Comparison of ENCODE assay signal across 22 mouse cellular contexts in the genomic region with DNA sequence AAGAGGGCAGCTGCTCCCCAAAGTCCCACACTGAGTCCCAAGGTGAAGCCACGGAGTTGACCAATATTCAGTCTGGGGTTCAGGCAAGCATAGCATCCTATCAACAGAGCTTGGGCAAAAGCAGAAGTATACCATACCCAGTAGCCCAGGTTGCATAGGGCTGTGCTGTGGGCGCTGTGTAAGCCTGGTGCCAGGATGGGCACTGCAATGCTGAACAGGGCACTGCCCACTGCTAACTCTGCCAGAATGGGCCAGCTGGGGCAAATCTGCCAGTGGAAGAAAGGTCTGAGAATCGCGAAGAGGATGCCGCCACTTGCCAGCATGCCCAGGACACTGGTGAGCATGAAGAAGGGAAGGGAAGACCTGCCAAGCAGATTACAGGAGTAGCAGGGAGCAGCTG. TPM values are rescaled to one million over a fixed set of nuclear protein-coding genes. Genes with fewer than 3 reads are reported as not detected.
DNase-seq lines count a peak whose midpoint lies in the region; ATAC-seq lines count a peak whose summit lies in the region.
"Had no signal": no experiment of that assay in that cellular context is flagged by ENCODE, and none has a peak within 500 bp of the region (broad histone marks: within the 10 kb centered on the region; RNA-seq: fewer than 3 reads in every experiment).

No protein-coding gene starts in this region.

- H3K36me3 ChIP-seq in heart, embryonic 10.5 days: no peaks in the 10 kb centered on the region
- no peaks in the 10 kb centered on the region for H3K36me3 ChIP-seq in liver, embryonic 11.5 days (ENCODE audit: control insufficient read depth, insufficient read depth, low read length)
- H3K36me3 ChIP-seq: forebrain, embryonic 10.5 days; G1E; intestine, embryonic 15.5 days; limb, embryonic 12.5 days had no signal

- no peaks in the 10 kb centered on the region for H3K27me3 ChIP-seq in heart, embryonic 10.5 days (ENCODE audit: insufficient read depth, poor library complexity, severe bottlenecking)
- H3K27me3 ChIP-seq in liver, embryonic 11.5 days (replicated peaks; ENCODE audit: control insufficient read depth, insufficient read depth, low read length): no peaks in the 10 kb centered on the region
- H3K27me3 ChIP-seq: intestine, embryonic 15.5 days; limb, embryonic 12.5 days had no signal

- H3K4me1 ChIP-seq in heart, embryonic 10.5 days: peaks cover 46% of the 10 kb centered on the region
- H3K4me1 ChIP-seq in liver, embryonic 11.5 days (replicated peaks; ENCODE audit: control insufficient read depth, insufficient read depth, low read length): peaks cover 34% of the 10 kb centered on the region
- H3K4me1 ChIP-seq: intestine, embryonic 15.5 days; limb, embryonic 12.5 days had no signal

- no peak overlapping the region for H3K4me3 ChIP-seq in heart, embryonic 10.5 days
- H3K4me3 ChIP-seq in liver, embryonic 11.5 days (ENCODE audit: low read depth, low read length): peak overlapping the region; percentile 25
- H3K4me3 ChIP-seq: forebrain, embryonic 10.5 days; intestine, embryonic 15.5 days; limb, embryonic 12.5 days had no signal

- H3K27ac ChIP-seq in heart, embryonic 10.5 days: peak overlapping the region; percentile 53; the same call in 1 of the 2 replicates
- peak overlapping the region; percentile 89; the same call in 1 of the 2 replicates for H3K27ac ChIP-seq in liver, embryonic 11.5 days (ENCODE audit: low read depth, low read length)
- H3K27ac ChIP-seq: intestine, embryonic 15.5 days; limb, embryonic 12.5 days had no signal

- peak overlapping the region; percentile 44 for H3K9ac ChIP-seq in liver, embryonic 11.5 days (ENCODE audit: low read depth, low read length)
- H3K9ac ChIP-seq: intestine, embryonic 15.5 days; limb, embryonic 12.5 days had no signal

- DNase-seq in heart, embryonic 10.5 days (ENCODE audit: low spot score): no peak
- DNase-seq in heart, postnatal 36 days: no peak
- peak; percentile 17 to 66 for DNase-seq in spleen, postnatal 4 days (ENCODE audit: low spot score in 2 of 2)
- DNase-seq in spleen, postnatal 14 days (ENCODE audit: low spot score in 2 of 2): no peak
- no peak for DNase-seq in liver, embryonic 11.5 days (ENCODE audit: low spot score)
- DNase-seq in urinary bladder, adult 2 months (ENCODE audit: low spot score): no peak
- DNase-seq in gastrocnemius, adult 8-10 months (ENCODE audit: low spot score in 2 of 2): no peak
- DNase-seq: embryo, embryonic 11 days; gastrocnemius, postnatal 14 days; kidney, postnatal 36 days; layer of hippocampus, postnatal 36 days; right cerebral cortex, adult 18-20 months; thymus, postnatal 25 days had no signal

- 87% methylated on average over 5 of the region's 5 CpGs for WGBS in heart, embryonic 10.5 days
- 91% methylated on average over 5 of the region's 5 CpGs for WGBS in liver, embryonic 11.5 days

- ATAC-seq in liver, embryonic 11.5 days (replicated peaks; ENCODE audit: low FRiP score): no peak
- ATAC-seq in monocyte, adult 5-6 weeks (replicated peaks; ENCODE audit: insufficient number of reproducible peaks, low FRiP score, low TSS enrichment, poor library complexity, severe bottlenecking): 0 out of 2 replicates have a peak, but pooled peaks have one; percentile 16
- ATAC-seq: intestine, embryonic 15.5 days; midbrain, embryonic 16.5 days had no signal

- intact Hi-C loops in heart, postnatal 36 days (cut with DNase I): no loop called here

- H3K4me2 ChIP-seq in liver, embryonic 11.5 days: peak overlapping the region; percentile 42
- H3K4me2 ChIP-seq: intestine, embryonic 15.5 days; limb, embryonic 12.5 days had no signal

- H3K9me3 ChIP-seq in heart, embryonic 10.5 days: no peaks in the 10 kb centered on the region
- no peaks in the 10 kb centered on the region for H3K9me3 ChIP-seq in liver, embryonic 11.5 days (ENCODE audit: control insufficient read depth, low read length)
- H3K9me3 ChIP-seq: forebrain, embryonic 10.5 days; intestine, embryonic 15.5 days; limb, embryonic 12.5 days had no signal

RNA-seq across cellular contexts. Expression of gene Ackr1, which starts 1.1 kb away (rescaled TPM):
- polyA plus RNA-seq in heart, embryonic 10.5 days (2016; fragmentation: Nextera tagmentation; extraction: Ambion mirVana): 1.8 and 1.9 TPM in 2 replicates
- under 1 TPM; 0.38 to 0.78 TPM for total RNA-seq in heart, postnatal 36 days (2021)
- 15.0 and 16.5 TPM in 2 replicates for polyA plus RNA-seq in liver, embryonic 11.5 days (2014; fragmentation: Nextera tagmentation; extraction: Ambion mirVana)
- not detected in 3 replicates for total RNA-seq in monocyte, adult 5-6 weeks (2017)
- 13.7 and 16.6 TPM in 2 replicates for polyA plus RNA-seq in urinary bladder, adult 2 months (2012; rRNA removed)
- total RNA-seq in gastrocnemius, adult 8-10 months (2022): 1 to 10 TPM; 1.3 to 2.9 (median 1.9) TPM
- total RNA-seq: G1E had no signal
- polyA plus RNA-seq: C2C12, G1E had no signal

RNA-seq across cellular contexts. Expression of gene Aim2, which starts 18.3 kb away (rescaled TPM):
- polyA plus RNA-seq in heart, embryonic 10.5 days (2016; fragmentation: Nextera tagmentation; extraction: Ambion mirVana): 1.3 and 1.5 TPM in 2 replicates
- total RNA-seq in heart, postnatal 36 days (2021): 1 to 10 TPM; 1.2 to 1.4 TPM
- polyA plus RNA-seq in liver, embryonic 11.5 days (2014; fragmentation: Nextera tagmentation; extraction: Ambion mirVana): 1.1 and 3.2 TPM in 2 replicates
- total RNA-seq in monocyte, adult 5-6 weeks (2017): 140 to 167 TPM (median 156 TPM) in 3 replicates
- 3.7 and 6.6 TPM in 2 replicates for polyA plus RNA-seq in urinary bladder, adult 2 months (2012; rRNA removed)
- total RNA-seq in gastrocnemius, adult 8-10 months (2022): under 1 TPM in 1 of 4 experiments, not detected in 3; 0.58 TPM
- polyA plus RNA-seq: G1E had no signal

RNA-seq across cellular contexts. Expression of gene Cadm3, which starts 35.1 kb away (rescaled TPM):
- polyA plus RNA-seq in heart, embryonic 10.5 days (2016; fragmentation: Nextera tagmentation; extraction: Ambion mirVana): 1.2 and 1.3 TPM in 2 replicates
- total RNA-seq in heart, postnatal 36 days (2021): 1 to 10 TPM; 1.9 to 2.5 TPM
- 1.1 and 1.5 TPM in 2 replicates for polyA plus RNA-seq in liver, embryonic 11.5 days (2014; fragmentation: Nextera tagmentation; extraction: Ambion mirVana)
- total RNA-seq in monocyte, adult 5-6 weeks (2017): 3.2 to 9.0 TPM (median 6.9 TPM) in 3 replicates
- polyA plus RNA-seq in urinary bladder, adult 2 months (2012; rRNA removed): 34.3 and 36.2 TPM in 2 replicates
- total RNA-seq in gastrocnemius, adult 8-10 months (2022): 1 to 10 TPM; 4.2 to 6.8 (median 6.2) TPM
- polyA plus RNA-seq: G1E had no signal

RNA-seq across cellular contexts. Expression of gene Mptx2, which starts 54.8 kb away (rescaled TPM):
- not detected in 2 replicates for polyA plus RNA-seq in heart, embryonic 10.5 days (2016; fragmentation: Nextera tagmentation; extraction: Ambion mirVana)
- total RNA-seq in heart, postnatal 36 days (2021): not detected
- polyA plus RNA-seq in liver, embryonic 11.5 days (2014; fragmentation: Nextera tagmentation; extraction: Ambion mirVana): not detected in 2 replicates
- not detected in 3 replicates for total RNA-seq in monocyte, adult 5-6 weeks (2017)
- polyA plus RNA-seq in urinary bladder, adult 2 months (2012; rRNA removed): not detected in 2 replicates
- total RNA-seq in gastrocnemius, adult 8-10 months (2022): not detected
- total RNA-seq: G1E; gastrocnemius, postnatal 14 days; heart, postnatal 25 days; layer of hippocampus, postnatal 36 days had no signal
- polyA plus RNA-seq: C2C12; forebrain, embryonic 10.5 days; G1E; intestine, embryonic 15.5 days; limb, embryonic 12.5 days; midbrain, embryonic 16.5 days; neural tube, embryonic 14.5 days had no signal

Comparison
In these comparisons a context has a peak if more than half of its experiments do, and no peak if none do; other contexts are left out.
1. DNase-seq: peak in spleen, postnatal 4 days (2 of 2); none in heart, embryonic 10.5 days (single experiment), heart, postnatal 36 days (0 of 2), spleen, postnatal 14 days (0 of 2), liver, embryonic 11.5 days (single experiment), urinary bladder, adult 2 months (single experiment) and gastrocnemius, adult 8-10 months (0 of 2).
2. RNA of gene Aim2, which starts 18.3 kb away (total RNA-seq): 140 to 167 TPM in monocyte, adult 5-6 weeks; 1.2 to 1.4 TPM in heart, postnatal 36 days and 0.58 TPM in gastrocnemius, adult 8-10 months; every median in the first group is over 10 times any median in the second.